Mouse (Mus musculus) myocyte (in vitro differentiated cells): ENCODE data around the gene Schip1. TPM values are rescaled to one million over a fixed set of nuclear protein-coding genes. Genes with fewer than 3 reads are reported as not detected.

ENCODE experiments used
- H3K27me3 ChIP-seq: one replicate; pipeline ENCODE4 v1.6.1; 2011; ENCODE audit not compliant: control insufficient read depth, insufficient read depth, insufficient read length
- H3K36me3 ChIP-seq: one replicate; pipeline ENCODE4 v1.6.1; 2011; ENCODE audit not compliant: control insufficient read depth, insufficient read depth
- H3K4me2 ChIP-seq: one replicate; pipeline ENCODE4 v1.6.1; 2011; ENCODE audit warnings: low read depth, control low read depth
- H3K4me3 ChIP-seq: one replicate; pipeline ENCODE4 v1.5.1; 2011; ENCODE audit warnings: mild to moderate bottlenecking, control low read depth, moderate library complexity
- H3K79me2 ChIP-seq: one replicate; pipeline ENCODE4 v1.6.1; 2011; ENCODE audit not compliant: control insufficient read depth, insufficient read depth
- H3ac ChIP-seq: one replicate; pipeline ENCODE4 v1.6.1; 2011; ENCODE audit not compliant: control insufficient read depth, insufficient read length
- CEBPB ChIP-seq: IDR thresholded peaks from 2 replicates; pipeline ENCODE4 v1.6.1; 2011; ENCODE audit warnings: mild to moderate bottlenecking, moderate library complexity; ENCODE audit not compliant: poor library complexity, insufficient read depth, severe bottlenecking
- E2F4 ChIP-seq: IDR thresholded peaks from one replicate; pipeline ENCODE4 v1.6.1; 2011; ENCODE audit warnings: mild to moderate bottlenecking, control low read depth, moderate library complexity; ENCODE audit not compliant: insufficient read depth
- MAX ChIP-seq: IDR thresholded peaks from one replicate; pipeline ENCODE4 v1.6.1; 2011; ENCODE audit warnings: low read depth, mild to moderate bottlenecking, control low read depth
- MYOD1 ChIP-seq, 3 experiments: IDR thresholded peaks; one replicate each; pipeline ENCODE4 v1.6.1; 2011; ENCODE audit warnings: control low read depth in 2 of 3, low read depth in 2 of 3, mild to moderate bottlenecking in 2 of 3, moderate library complexity in 1 of 3; ENCODE audit not compliant: insufficient read length in 2 of 3, control insufficient read depth in 1 of 3
- MYOG ChIP-seq, 3 experiments: IDR thresholded peaks; one replicate each; pipeline ENCODE4 v1.6.1; 2011; ENCODE audit warnings: control low read depth in 2 of 3, low read depth in 2 of 3, mild to moderate bottlenecking in 2 of 3; ENCODE audit not compliant: insufficient read length in 2 of 3, control insufficient read depth in 1 of 3, insufficient read depth in 1 of 3
- POLR2A ChIP-seq: IDR thresholded peaks from one replicate; pipeline ENCODE4 v1.6.1; 2011; ENCODE audit warnings: low read depth, mild to moderate bottlenecking, control low read depth, moderate library complexity; ENCODE audit not compliant: insufficient read length
- POLR2AphosphoS2 ChIP-seq: IDR thresholded peaks from one replicate; pipeline ENCODE4 v1.6.1; 2011; ENCODE audit warnings: low read depth, control low read depth; ENCODE audit not compliant: insufficient read length
- REST ChIP-seq: IDR thresholded peaks from one replicate; pipeline ENCODE4 v1.6.1; 2011; ENCODE audit warnings: mild to moderate bottlenecking, control low read depth, moderate library complexity; ENCODE audit not compliant: insufficient read depth, insufficient read length
- SRF ChIP-seq: IDR thresholded peaks from one replicate; pipeline ENCODE4 v1.6.1; 2011; ENCODE audit warnings: low read depth; ENCODE audit not compliant: control insufficient read depth, insufficient read length
- TCF12 ChIP-seq: IDR thresholded peaks from one replicate; pipeline ENCODE4 v1.6.1; 2011; ENCODE audit warnings: mild to moderate bottlenecking, control low read depth; ENCODE audit not compliant: poor library complexity, insufficient read depth, severe bottlenecking
- TCF3 ChIP-seq: IDR thresholded peaks from one replicate; pipeline ENCODE4 v1.6.1; 2011; ENCODE audit warnings: low read depth, control low read depth; ENCODE audit not compliant: insufficient read length
- USF1 ChIP-seq: IDR thresholded peaks from one replicate; pipeline ENCODE4 v1.6.1; 2011; ENCODE audit warnings: low read depth, mild to moderate bottlenecking, control low read depth, moderate library complexity
- polyA plus RNA-seq: library from polyadenylated mRNA; unstranded; fragments of >200 nt; fragmentation: generic; extraction: Trizol; gene quantifications from one replicate; pipeline ENCODE4 v1.2.1, GENCODE M21; 2012; ENCODE audit warnings: missing spikeins

Gene Schip1
- polyA plus RNA-seq, 1 experiment, result 23.3 TPM

GRCm38 (mm10) chr3:68526416-68526815, 461.8 kb downstream of the Schip1 start:
- Histone ChIP-seq H3K36me3 (no peaks in the 10 kb centered on the region), H3K4me2 (no peak overlapping the region), H3K27me3 (no peaks in the 10 kb centered on the region), H3K79me2 (peaks cover 50% of the 10 kb centered on the region), H3ac (no peak overlapping the region), H3K4me3 (no peak overlapping the region)
- TF ChIP-seq SRF (no peak), REST (no peak), POLR2A (no peak)

DNA sequence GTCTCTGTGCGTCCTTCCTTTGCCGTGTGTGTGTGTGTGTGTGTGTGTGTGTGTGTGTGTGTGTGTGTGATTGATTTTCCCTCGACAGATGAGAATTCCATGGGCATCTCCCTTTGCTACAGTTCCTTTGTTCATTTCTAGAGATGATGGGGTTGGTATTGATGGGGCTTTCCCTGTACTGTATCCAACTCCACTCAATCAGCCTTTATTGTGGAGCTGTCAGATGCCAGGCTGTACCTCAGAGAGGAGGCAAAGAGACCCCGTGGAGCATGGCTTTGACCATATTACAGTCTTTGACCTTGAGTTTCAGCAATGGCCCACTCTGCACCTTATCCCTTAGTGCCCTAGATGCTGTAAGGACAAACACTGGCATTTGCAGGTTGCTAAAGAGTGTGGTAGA, 462.6 kb downstream of the Schip1 start:
- Histone ChIP-seq H3K27me3 (no peaks in the 10 kb centered on the region), H3K36me3 (no peaks in the 10 kb centered on the region), H3K4me3 (no peak overlapping the region), H3K79me2 (peaks cover 54% of the 10 kb centered on the region), H3ac (no peak overlapping the region), H3K4me2 (no peak overlapping the region)
- TF ChIP-seq POLR2A (no peak), MYOD1 (IDR thresholded peaks at IDR 0.05; ENCODE audit: control insufficient read depth in 1 of 3, insufficient read length in 2 of 3, low read depth in 2 of 3) (no peak), MAX (no peak), MYOG (IDR thresholded peaks at IDR 0.05; ENCODE audit: control insufficient read depth in 1 of 3, insufficient read depth in 1 of 3, insufficient read length in 2 of 3, low read depth in 2 of 3) (no peak), REST (no peak), E2F4 (no peak), TCF3 (no peak), TCF12 (no peak), POLR2AphosphoS2 (no peak), CEBPB (no peak), SRF (no peak), USF1 (no peak)

DNA sequence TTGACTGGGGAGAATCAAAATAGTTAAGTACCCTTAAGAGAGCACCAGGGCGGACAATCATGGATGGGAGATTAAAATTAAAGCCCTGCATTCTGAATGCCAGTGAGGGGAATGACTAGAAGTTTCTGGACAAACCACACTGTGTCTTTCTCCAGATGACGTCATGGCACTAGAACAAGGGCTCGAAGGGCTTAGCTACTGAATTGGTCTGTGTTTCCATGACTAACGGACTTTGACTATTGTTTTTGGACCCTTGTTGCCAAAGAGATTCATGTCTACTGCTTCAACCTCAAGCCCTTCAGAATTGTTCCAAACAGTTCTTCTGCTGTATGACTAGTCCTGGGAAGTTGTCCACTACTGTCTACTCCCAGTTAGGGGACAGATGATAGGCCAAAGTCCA, 467.3 kb downstream of the Schip1 start:
- no peak overlapping the region for H3K4me2 ChIP-seq
- H3K4me3 ChIP-seq, result no peak overlapping the region
- no peaks in the 10 kb centered on the region for H3K27me3 ChIP-seq
- no peak overlapping the region for H3ac ChIP-seq
- peaks cover 62% of the 10 kb centered on the region for H3K79me2 ChIP-seq
- H3K36me3 ChIP-seq, result no peaks in the 10 kb centered on the region
- no peak for TF ChIP-seq CEBPB
- TF ChIP-seq MAX, result no peak
- no peak for TF ChIP-seq MYOG (IDR thresholded peaks at IDR 0.05; ENCODE audit: control insufficient read depth in 1 of 3, insufficient read depth in 1 of 3, insufficient read length in 2 of 3, low read depth in 2 of 3)
- TF ChIP-seq MYOD1 (IDR thresholded peaks at IDR 0.05; ENCODE audit: control insufficient read depth in 1 of 3, insufficient read length in 2 of 3, low read depth in 2 of 3), result no peak
- no peak for TF ChIP-seq TCF3
- TF ChIP-seq E2F4, result no peak
- TF ChIP-seq REST, result no peak
- TF ChIP-seq USF1, result no peak
- no peak for TF ChIP-seq SRF
- TF ChIP-seq POLR2A, result no peak
- TF ChIP-seq TCF12, result no peak

DNA sequence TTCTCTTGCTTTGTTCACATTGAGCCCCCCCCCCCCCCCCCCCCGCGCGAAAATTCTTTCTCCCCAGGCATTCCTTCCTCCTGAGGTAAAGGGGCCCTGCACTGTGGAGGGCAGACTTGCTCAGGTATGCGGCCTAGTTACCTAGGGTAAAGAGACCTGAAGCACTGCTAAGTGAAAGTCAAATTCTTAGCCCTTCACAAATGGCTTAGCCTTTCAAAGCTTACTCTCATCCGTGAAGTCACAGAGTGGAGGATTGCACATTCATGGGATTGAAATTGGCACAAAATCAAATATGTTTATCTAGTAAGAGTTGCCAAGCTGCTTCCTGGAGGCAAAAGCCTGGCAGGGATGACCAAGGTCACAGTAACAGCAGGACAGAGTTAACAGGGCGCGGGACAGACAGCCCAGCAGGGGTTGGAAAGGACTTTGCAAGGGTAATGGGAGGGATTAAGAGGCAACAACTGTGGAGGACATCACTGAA, 470.0 kb downstream of the Schip1 start:
- TF ChIP-seq MYOD1 (IDR thresholded peaks at IDR 0.05; ENCODE audit: control insufficient read depth in 1 of 3, insufficient read length in 2 of 3, low read depth in 2 of 3), result peak in 1 of 3 experiments; percentile 15
- no peak for TF ChIP-seq TCF3
- no peak overlapping the region for H3K4me3 ChIP-seq
- H3K4me2 ChIP-seq, result no peak overlapping the region
- no peaks in the 10 kb centered on the region for H3K36me3 ChIP-seq
- H3K79me2 ChIP-seq, result peaks cover 38% of the 10 kb centered on the region
- no peaks in the 10 kb centered on the region for H3K27me3 ChIP-seq
- no peak overlapping the region for H3ac ChIP-seq

DNA sequence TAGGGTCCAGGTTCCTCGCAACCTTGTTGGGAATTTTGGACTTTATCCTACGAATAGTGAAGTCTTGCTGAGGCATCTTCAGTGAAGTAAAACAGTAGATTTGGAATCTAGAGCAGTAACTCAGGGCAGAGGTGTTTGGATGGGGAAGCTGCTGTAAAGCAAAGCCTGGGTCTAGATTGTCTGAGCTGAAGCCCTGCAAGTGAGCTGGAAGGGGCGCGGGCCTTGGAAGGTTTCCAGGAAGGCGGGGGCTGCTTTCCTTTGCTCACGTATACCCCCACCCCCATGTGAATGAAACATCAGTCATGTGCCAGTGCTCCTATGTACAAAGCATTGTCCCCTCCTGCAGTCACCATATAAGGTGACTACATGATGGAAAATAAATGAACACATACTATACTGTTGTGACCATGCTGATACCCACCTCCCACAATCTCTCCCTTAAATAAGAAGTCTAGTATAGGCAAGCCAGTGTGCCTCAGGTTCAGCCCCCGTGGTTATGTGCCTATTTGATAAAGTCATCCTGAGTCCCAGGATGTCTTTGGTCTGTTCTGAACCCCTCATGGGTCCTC, 470.6 kb downstream of the Schip1 start:
- no peaks in the 10 kb centered on the region for H3K36me3 ChIP-seq
- no peak overlapping the region for H3ac ChIP-seq
- H3K27me3 ChIP-seq, result no peaks in the 10 kb centered on the region
- peaks cover 36% of the 10 kb centered on the region for H3K79me2 ChIP-seq
- H3K4me3 ChIP-seq, result no peak overlapping the region
- H3K4me2 ChIP-seq, result no peak overlapping the region
- TF ChIP-seq CEBPB, result no peak
- TF ChIP-seq E2F4, result no peak
- TF ChIP-seq TCF3, result no peak
- no peak for TF ChIP-seq USF1
- TF ChIP-seq MAX, result no peak
- no peak for TF ChIP-seq MYOD1 (IDR thresholded peaks at IDR 0.05; ENCODE audit: control insufficient read depth in 1 of 3, insufficient read length in 2 of 3, low read depth in 2 of 3)
- TF ChIP-seq REST, result no peak
- TF ChIP-seq POLR2AphosphoS2, result no peak
- TF ChIP-seq POLR2A, result no peak
- TF ChIP-seq TCF12, result no peak
- no peak for TF ChIP-seq MYOG (IDR thresholded peaks at IDR 0.05; ENCODE audit: control insufficient read depth in 1 of 3, insufficient read depth in 1 of 3, insufficient read length in 2 of 3, low read depth in 2 of 3)
